Mouse (Mus musculus): Measurements from ENCODE around the gene Scrn2.

Gene Scrn2

GRCm38 (mm10) chr11:97018583-97019344 lies 11.0 kb upstream of the Scrn2 start:
- peak; percentile 34 for DNase-seq

DNA sequence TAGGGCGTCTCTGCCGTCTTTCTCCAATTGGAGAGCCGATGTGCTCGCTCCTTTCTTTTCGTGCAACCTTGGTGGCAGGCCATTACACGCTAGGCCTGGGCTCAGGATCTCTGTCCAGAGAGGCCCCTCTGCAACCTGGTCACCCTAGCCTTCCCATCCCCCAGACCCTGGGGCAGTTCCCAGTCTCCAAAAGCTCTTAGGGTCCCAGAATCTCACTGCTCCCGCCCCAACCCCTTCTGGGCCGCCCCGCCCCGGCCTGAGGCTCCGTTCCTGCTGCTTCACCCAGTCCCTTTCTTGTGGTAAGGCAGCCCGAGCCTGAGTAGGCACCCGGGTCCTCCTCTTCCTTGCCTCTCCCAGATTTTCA lies 10.4 kb upstream of the Scrn2 start:
- no peak for DNase-seq

DNA sequence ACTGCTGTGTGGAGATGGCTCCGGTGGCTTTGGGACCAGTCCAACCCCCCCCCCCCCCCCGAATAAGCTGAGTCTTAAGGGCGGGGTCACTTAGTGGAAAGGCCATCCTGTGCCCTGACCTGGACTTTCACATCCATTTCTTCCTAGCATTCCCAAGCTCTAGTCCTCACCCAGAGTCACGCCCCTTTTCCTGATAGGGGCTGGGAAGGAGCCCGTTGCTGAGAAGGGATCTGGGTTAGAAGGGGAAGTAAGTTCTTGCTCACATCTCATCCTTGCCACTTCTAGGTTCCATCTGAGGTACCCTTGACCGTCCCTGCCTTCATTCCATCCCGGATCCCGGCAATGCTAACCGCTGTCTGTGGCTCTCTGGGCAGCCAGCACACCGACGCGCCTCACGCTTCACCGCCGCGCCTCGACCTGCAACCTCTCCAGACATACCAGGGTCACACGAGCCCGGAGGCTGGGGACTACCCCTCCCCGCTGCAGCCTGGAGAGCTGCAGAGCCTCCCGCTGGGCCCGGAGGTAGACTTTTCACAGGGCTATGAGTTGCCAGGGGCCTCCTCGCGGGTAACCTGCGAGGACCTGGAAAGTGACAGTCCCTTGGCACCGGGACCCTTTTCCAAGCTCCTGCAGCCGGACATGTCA lies 8.5 kb upstream of the Scrn2 start:
- DNase-seq, result no peak

GRCm38 (mm10) chr11:97021873-97022484 lies 7.8 kb upstream of the Scrn2 start:
- peak; percentile 82 for DNase-seq

GRCm38 (mm10) chr11:97024977-97025376 lies 4.8 kb upstream of the Scrn2 start:
- no peak for DNase-seq

GRCm38 (mm10) chr11:97025721-97026344 lies 3.9 kb upstream of the Scrn2 start:
- peak; percentile 90 for DNase-seq

DNA sequence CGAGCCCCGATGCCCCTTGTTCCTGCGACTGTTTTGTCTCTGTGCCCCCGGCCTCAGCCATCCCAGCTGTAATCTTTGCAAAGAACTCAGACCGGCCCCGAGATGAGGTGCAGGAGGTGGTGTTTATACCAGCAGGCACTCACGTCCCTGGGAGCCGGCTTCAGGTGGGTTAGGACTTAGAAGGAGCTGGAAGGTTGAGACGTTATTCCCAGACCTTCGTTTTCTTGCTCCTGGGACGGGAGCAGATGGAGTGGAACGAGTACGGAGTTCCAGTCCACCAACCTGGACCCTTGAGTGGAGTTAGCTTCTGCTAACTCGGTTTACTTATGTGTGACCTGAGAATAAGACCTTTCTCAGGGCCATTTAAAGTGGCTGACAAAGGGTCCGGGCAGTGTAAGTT lies 688 bp downstream of the Scrn2 start:
- peak; percentile 32 for DNase-seq

- DNase-seq, result no peak
Observed at GRCm38 (mm10) chr11:97031977-97032376, 2.2 kb downstream of the Scrn2 start.

DNA sequence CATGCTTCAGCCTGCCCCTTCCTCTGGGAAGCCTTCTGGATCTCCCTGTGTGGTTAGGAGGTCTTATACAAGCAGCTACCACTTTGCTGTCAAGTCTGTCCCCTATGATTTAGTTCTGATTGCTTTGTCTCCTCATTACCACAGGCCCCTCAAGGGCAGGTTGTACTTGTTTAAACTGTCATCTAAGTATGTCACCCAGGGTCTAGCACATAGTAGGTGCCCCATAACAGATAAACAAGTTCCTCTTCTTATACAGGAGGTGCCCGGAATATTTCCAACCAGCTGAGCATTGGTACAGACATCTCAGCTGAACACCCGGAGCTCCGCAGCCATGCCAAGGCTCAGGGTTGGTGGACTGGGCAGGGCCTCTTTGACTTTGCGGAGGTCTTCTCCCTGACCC lies 2.8 kb downstream of the Scrn2 start:
- DNase-seq, result no peak

DNA sequence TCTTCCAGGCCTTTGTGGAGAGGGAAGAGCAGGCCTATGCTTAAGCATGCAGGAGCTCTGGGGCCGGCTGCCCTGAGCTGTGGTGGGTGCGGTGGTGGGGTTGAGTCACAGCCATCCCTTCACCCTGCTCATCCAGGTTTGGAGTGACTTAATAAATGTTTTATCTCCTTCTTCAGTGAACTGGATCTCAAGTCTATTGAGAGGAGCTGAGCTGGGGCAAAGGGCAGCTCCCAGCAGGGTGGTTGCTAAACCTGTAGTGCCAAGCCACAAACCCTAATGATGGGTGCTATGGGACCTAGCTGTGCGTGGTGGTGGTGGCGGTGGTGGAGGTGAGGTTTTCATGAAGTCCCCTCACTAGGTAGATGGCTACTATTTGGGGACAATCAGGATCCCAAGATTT lies 4.0 kb downstream of the Scrn2 start:
- no peak for DNase-seq

- peak; percentile 67 for DNase-seq
Observed at GRCm38 (mm10) chr11:97036141-97036540, 6.4 kb downstream of the Scrn2 start.

DNA sequence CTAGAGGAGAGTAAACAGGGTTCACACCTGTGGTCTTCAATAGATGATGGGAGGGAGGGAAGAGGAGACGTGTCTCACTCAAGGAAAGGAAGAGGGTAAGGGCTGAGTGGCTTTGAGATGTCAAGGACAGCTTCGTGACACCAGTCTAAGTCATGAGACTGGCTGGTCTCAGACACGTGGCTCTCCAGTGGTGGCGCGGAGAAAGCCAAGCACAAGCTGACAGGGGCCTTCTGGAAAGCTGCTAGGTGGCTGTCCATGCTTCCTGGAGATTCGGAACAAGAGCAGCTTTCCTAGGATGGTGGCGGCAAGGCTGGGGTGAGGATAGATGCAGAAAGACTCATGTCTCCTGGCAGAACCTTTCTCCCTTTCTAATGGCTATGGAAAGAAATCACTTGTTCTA lies 9.1 kb downstream of the Scrn2 start:
- no peak for DNase-seq

- DNase-seq, result no peak
Observed at GRCm38 (mm10) chr11:97040301-97041021, 10.7 kb downstream of the Scrn2 start.

DNA sequence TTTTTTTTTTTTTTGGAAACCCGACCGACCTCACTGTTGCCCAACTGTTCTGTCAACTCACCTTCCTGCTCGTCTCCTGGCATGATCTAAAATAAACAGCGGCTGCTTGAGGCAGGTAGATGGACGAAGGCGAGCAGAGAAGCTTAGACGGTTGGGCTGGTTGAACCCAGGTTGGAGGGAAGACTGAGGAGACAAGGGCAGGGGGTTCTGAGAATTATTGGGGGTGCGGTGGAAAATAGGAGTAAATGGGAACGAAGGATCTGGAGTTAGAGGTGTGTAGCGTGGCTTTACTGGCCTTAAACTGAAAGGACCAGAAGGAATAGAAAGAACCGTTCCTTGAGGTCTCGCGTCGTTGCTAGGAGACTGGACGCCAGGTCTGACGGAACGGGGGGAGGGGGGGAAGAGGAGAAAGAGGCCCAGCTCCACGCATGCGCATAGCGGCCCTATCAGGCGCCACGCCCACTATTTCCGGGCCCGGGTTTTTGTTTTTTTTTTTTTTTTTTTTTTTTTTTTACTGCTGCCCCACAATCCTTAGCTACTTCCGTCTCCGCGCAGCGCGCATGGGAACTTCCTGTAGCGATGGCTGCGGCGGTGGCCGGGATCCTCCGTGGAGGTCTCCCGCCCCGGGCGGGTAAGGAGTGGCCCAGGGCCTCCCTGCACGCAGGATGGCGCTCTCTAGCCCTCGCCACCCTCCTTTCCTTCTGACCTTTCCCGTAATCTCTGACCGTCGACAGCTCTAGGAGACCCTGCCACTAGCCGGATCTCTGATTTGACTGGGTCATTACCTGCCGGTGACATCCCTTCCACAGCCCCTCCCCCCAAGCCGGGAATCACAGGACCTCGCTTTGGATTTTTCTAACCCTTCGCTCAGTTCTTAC lies 11.5 kb downstream of the Scrn2 start, which contains the start of the genes Lrrc46 and Mrpl10:
Gene Lrrc46, minus strand, starts transcription at position 386 of the 878 bp plus-strand sequence.
Gene Mrpl10, plus strand, starts transcription at position 539 of the 878 bp plus-strand sequence.
- peak; percentile 93 for DNase-seq

DNA sequence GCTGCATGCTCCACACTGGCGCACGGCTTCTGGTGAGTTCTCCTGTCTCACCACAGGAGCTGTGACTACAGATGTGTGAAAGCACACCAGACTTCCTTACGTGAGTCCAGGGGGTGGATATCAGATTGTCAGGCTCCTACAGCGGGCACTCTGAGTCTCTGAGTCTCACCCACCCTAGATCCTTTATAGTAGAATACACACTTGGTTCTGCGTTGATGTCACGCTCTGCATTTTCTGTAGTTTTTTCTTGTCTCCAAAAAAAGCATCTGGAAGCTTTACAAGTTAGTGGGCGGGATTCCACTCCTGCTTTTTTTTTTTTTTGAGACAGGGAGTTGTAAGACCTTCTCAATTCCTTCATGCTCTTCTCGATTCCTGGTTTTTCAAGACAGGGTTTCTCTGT lies 15.2 kb downstream of the Scrn2 start:
- no peak for DNase-seq

- DNase-seq, result no peak
Observed at GRCm38 (mm10) chr11:97045861-97046260, 16.1 kb downstream of the Scrn2 start.

DNA sequence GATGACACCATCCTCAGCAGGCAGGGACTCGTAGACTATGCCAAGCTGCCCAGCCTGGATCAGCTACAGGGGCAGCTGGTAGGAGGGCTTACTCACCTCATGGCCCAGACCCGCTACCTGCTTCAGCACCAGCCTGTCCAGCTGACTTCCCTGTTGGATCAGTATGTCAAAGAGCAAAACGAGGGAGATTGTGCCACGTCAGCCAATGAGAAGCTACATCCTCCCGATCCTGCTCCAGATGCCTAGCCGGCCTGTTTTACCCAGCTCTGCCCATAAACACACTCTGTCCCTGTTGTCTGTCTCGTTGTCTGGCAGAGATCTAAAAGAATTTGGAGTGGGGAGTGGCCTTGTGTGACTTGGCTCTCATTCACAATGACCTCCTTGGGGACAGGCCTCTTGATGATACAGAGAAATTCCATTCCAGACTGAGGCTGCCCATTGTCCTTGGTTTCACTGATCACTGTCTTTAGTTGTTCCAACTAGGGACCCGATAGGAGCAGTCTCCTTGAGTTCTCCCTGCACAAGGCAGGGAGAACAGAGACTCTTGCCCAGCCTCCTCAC lies 18.4 kb downstream of the Scrn2 start:
- no peak for DNase-seq

- no peak for DNase-seq
Observed at GRCm38 (mm10) chr11:97049492-97050085, 19.9 kb downstream of the Scrn2 start.

- peak; percentile 86 for DNase-seq
Observed at GRCm38 (mm10) chr11:97050216-97050943, 20.6 kb downstream of the Scrn2 start, which contains the start of gene Osbpl7. Osbpl7 (plus strand) TSS chr11:97050628.

DNA sequence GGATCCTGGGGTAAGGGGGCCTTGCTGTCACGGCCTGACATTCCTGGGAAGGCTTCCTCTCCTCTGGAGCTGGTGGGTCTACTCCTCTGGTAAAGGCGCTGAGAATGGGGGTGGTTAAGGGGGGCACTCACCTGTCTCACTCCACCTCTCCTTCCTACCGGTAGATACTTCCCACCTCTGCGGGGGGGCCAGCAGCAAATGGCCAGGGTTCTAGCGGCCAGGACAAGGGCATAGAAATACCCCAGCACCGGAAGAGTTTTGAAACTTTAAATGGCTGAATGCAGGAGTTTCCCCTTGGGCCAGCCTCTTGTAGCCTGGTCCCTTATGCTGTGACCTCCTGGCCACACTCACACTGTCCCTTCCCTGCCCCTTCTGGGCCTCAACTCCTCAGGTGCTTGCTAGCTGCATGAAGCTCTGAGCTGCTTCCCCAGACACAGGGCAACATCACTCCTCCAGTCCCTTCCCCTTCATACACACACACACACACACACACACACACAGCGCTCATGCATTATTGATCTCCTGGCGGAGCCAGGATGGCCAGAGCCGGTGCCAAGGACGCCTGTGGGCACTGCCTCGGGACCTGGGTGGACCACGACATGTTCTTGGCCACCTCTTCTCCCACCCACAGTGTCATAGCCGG lies 21.3 kb downstream of the Scrn2 start:
- no peak for DNase-seq

Measured in kidney, postnatal 14 days (tissue).